In the genomic region with DNA sequence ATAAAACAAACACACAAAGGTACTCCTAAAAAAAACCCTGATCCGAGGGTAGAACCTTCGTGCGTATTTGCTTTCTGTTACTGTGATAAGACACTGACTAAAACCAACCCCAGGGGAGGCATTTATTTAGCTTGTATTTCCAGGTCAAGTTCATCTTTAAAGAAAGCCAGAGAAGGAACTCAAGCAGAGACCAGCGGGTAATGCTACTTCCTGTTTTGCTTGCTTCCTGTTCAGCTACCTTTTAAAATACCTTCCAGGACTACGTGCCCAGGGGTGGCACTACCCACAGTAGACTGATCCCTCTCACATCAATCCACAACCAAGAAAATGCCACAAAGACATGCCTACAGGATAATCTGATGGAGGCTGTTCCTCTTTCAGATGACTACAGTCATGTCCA, we compare ENCODE assay signal across 21 mouse cellular contexts.
"Had no signal": no experiment of that assay in that cellular context is flagged by ENCODE, and none has a peak within 500 bp of the region (broad histone marks: within the 10 kb centered on the region; RNA-seq: fewer than 3 reads in every experiment).

No protein-coding gene starts in this region.

- ATAC-seq: inflammation-experienced regulatory T-cells, adult 6 months; intestine, embryonic 16.5 days; liver, embryonic 12.5 days; midbrain, embryonic 13.5 days; midbrain, embryonic 16.5 days had no signal

- H3K36me3 ChIP-seq: limb, embryonic 10.5 days; limb, embryonic 13.5 days; liver, embryonic 12.5 days; liver, embryonic 15.5 days; lung, embryonic 15.5 days; midbrain, embryonic 13.5 days; neural tube, embryonic 12.5 days; neural tube, embryonic 15.5 days; stomach, embryonic 15.5 days had no signal

- DNase-seq: kidney, adult 18-20 months; kidney, postnatal 25 days; layer of hippocampus, adult 9-11 months; liver; lung, adult 18-20 months; lung, postnatal 10 days; thymus, postnatal 25 days had no signal

- H3K4me1 ChIP-seq: liver, embryonic 15.5 days; stomach, embryonic 15.5 days had no signal

- H3K4me2 ChIP-seq: limb, embryonic 13.5 days; liver, embryonic 12.5 days; liver, embryonic 15.5 days; lung, embryonic 15.5 days; midbrain, embryonic 13.5 days; neural tube, embryonic 12.5 days; neural tube, embryonic 15.5 days; stomach, embryonic 15.5 days had no signal

- H3K9me3 ChIP-seq: limb, embryonic 10.5 days; limb, embryonic 13.5 days; liver, embryonic 12.5 days; liver, embryonic 15.5 days; lung, embryonic 15.5 days; midbrain, embryonic 13.5 days; neural tube, embryonic 12.5 days; neural tube, embryonic 15.5 days; stomach, embryonic 15.5 days had no signal

- H3K27me3 ChIP-seq: limb, embryonic 13.5 days; liver, embryonic 12.5 days; liver, embryonic 15.5 days; lung, embryonic 15.5 days; midbrain, embryonic 13.5 days; neural tube, embryonic 12.5 days; neural tube, embryonic 15.5 days; stomach, embryonic 15.5 days had no signal

- H3K4me3 ChIP-seq: layer of hippocampus, adult 2 months; limb, embryonic 10.5 days; limb, embryonic 13.5 days; liver, embryonic 12.5 days; liver, embryonic 15.5 days; lung, embryonic 15.5 days; midbrain, embryonic 13.5 days; neural tube, embryonic 12.5 days; neural tube, embryonic 15.5 days; stomach, embryonic 15.5 days had no signal

- H3K27ac ChIP-seq: kidney, postnatal 0 days; layer of hippocampus, adult 2 months; limb, embryonic 10.5 days; limb, embryonic 13.5 days; liver, embryonic 12.5 days; liver, embryonic 15.5 days; lung, embryonic 15.5 days; midbrain, embryonic 13.5 days; neural tube, embryonic 12.5 days; neural tube, embryonic 15.5 days; stomach, embryonic 15.5 days had no signal

- H3K9ac ChIP-seq: limb, embryonic 13.5 days; liver, embryonic 12.5 days; liver, embryonic 15.5 days; lung, embryonic 15.5 days; midbrain, embryonic 13.5 days; neural tube, embryonic 12.5 days; neural tube, embryonic 15.5 days; stomach, embryonic 15.5 days had no signal
